Mouse (Mus musculus) lung, embryonic 14.5 days (tissue): ENCODE measurements at regions not wholly inside any gene's neighbourhood (a gene's known extent, or its start where the extent isn't known, plus 50 kb on each side); places are given as distances from the start of the nearest gene placed in this dataset.

ENCODE experiments used
- ATAC-seq: fragments of 200-750 bp; cut with Nextera tagmentation; 2 replicates; pipeline ENCODE4 v1.8.0; 2017; ENCODE audit warnings: mild to moderate bottlenecking, moderate TSS enrichment, moderate library complexity; ENCODE audit not compliant: insufficient read depth
- DNase-seq: peaks from one replicate; pipeline ENCODE4 v3.0.0-alpha.2; 2015
- H3K27ac ChIP-seq: fragments of 300-500 bp; sonication (generic); 2 replicates; pipeline ENCODE4 v1.5.1; 2014; ENCODE audit warnings: low read depth, mild to moderate bottlenecking, moderate library complexity
- H3K27me3 ChIP-seq: fragments of 300-500 bp; sonication (generic); 2 replicates; pipeline ENCODE4 v1.6.1; 2014; ENCODE audit warnings: low read length, control low read depth; ENCODE audit not compliant: insufficient read depth
- H3K36me3 ChIP-seq: fragments of 300-500 bp; sonication (generic); 2 replicates; pipeline ENCODE4 v1.6.1; 2014; ENCODE audit warnings: control low read depth; ENCODE audit not compliant: insufficient read depth
- H3K4me1 ChIP-seq: fragments of 300-500 bp; sonication (generic); 2 replicates; pipeline ENCODE4 v1.6.1; 2014; ENCODE audit warnings: antibody characterized with exemption, control low read depth; ENCODE audit not compliant: insufficient read depth
- H3K4me2 ChIP-seq: fragments of 300-500 bp; sonication (generic); 2 replicates; pipeline ENCODE4 v1.6.1; 2014; ENCODE audit warnings: mild to moderate bottlenecking
- H3K4me3 ChIP-seq: fragments of 300-500 bp; sonication (generic); 2 replicates; pipeline ENCODE4 v1.5.1; 2014; ENCODE audit warnings: low read depth, low read length
- H3K9ac ChIP-seq: fragments of 300-500 bp; sonication (generic); 2 replicates; pipeline ENCODE4 v1.6.1; 2014
- H3K9me3 ChIP-seq: fragments of 300-500 bp; sonication (generic); 2 replicates; pipeline ENCODE4 v1.6.1; 2016; ENCODE audit warnings: low read depth, low read length, control low read depth
- CTCF ChIP-seq: IDR thresholded peaks from 2 replicates; pipeline ENCODE4 v1.5.1; 2016; ENCODE audit warnings: antibody characterized with exemption, low read depth
- WGBS: fragments of 180-500 bp; shearing (Covaris S2); extraction: QIAGEN DNeasy Blood & Tissue Kit; methylation state at CpG from one replicate; pipeline ENCODE4 v1.1.7; 2014; 5-methylcytosine and 5-hydroxymethylcytosine counted together

DNA sequence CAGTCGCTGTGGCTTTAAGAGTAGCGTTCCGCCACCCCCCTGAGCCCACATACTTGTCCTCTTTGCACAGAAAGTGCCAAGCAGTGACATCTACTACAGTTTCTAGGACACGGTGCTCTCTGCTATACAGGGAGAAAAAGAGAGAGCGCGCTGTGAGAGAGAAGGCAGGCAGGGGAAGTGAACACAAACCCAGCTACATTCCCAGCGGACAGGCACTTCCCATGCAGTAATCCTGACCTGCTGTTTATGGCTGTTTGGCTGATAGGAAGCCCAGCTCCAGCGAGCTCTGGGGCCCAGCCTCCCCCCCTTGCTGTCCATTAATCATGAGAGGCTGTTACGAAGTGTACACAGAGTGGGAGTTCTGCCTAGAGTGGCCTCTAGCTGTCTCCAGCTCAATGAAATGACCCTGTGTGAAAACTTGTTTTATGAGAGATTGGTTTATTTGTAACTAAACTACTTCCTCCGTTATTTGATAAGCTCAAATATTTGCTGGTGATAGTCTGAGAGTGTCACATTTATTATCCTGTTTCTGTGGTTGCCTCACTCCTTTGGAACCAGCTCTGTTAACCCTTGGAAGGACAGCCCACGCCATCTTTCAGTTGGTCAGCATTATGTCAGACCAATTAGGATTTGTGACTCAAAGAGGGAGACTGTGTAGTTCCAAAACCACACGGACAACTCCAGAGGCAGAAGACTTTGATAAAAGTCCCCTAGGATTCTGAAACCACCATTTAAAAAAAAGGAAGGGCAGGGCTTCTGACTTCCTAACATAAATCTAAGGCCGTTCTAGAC lies 164.2 kb downstream of the Spry2 start:
- DNase-seq (peak; percentile 94), ATAC-seq (peak; percentile 98)
- H3K4me3 ChIP-seq: peak overlapping the region; percentile 33
- 0% methylated on average over 13 of the region's 13 CpGs for WGBS
- peak overlapping the region; percentile 48 for H3K9ac ChIP-seq
- peak; percentile 42 for TF ChIP-seq CTCF
- peaks cover 13% of the 10 kb centered on the region for H3K4me1 ChIP-seq
- no peaks in the 10 kb centered on the region for H3K36me3 ChIP-seq
- H3K4me2 ChIP-seq: peak overlapping the region; percentile 69
- H3K27me3 ChIP-seq: no peaks in the 10 kb centered on the region
- H3K27ac ChIP-seq: peak overlapping the region; percentile 95
- H3K9me3 ChIP-seq: no peaks in the 10 kb centered on the region

DNA sequence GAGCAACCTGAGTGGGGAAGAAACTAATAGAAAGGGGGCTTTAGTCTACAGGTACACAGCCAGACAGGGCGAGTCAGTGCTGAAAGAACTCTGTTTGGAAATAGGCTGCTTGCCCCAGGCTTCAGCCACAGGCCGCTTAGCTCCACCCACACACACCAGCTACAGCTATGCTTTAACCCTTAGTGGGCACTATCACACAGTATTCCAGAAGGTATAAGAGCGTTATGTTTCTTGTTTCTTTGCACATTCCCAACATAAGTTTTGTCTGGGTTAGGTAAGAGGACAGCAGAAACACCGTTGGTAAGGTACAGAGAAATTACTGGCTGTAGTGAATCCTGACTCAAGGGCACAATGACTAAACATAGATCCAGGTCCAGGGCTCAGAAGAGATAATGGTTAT lies 165.8 kb downstream of the Spry2 start:
- H3K4me3 ChIP-seq: no peak overlapping the region
- H3K4me2 ChIP-seq: peak overlapping the region; percentile 69
- no peaks in the 10 kb centered on the region for H3K27me3 ChIP-seq
- DNase-seq (peak; percentile 74), ATAC-seq (no peak)
- no peak for TF ChIP-seq CTCF
- no peaks in the 10 kb centered on the region for H3K9me3 ChIP-seq
- H3K9ac ChIP-seq: no peak overlapping the region
- H3K36me3 ChIP-seq: no peaks in the 10 kb centered on the region
- no peak overlapping the region for H3K27ac ChIP-seq
- 12% methylated on average over 4 of the region's 4 CpGs for WGBS
- peaks cover 8% of the 10 kb centered on the region for H3K4me1 ChIP-seq

- ATAC-seq (no peak), DNase-seq (no peak)
- no peaks in the 10 kb centered on the region for H3K27me3 ChIP-seq
- H3K9ac ChIP-seq: no peak overlapping the region
- H3K4me2 ChIP-seq: no peak overlapping the region
- peaks cover 8% of the 10 kb centered on the region for H3K4me1 ChIP-seq
- WGBS: 92% methylated on average over 5 of the region's 5 CpGs
- H3K4me3 ChIP-seq: no peak overlapping the region
- TF ChIP-seq CTCF: no peak
- no peaks in the 10 kb centered on the region for H3K9me3 ChIP-seq
- no peaks in the 10 kb centered on the region for H3K36me3 ChIP-seq
- H3K27ac ChIP-seq: no peak overlapping the region
Measured at GRCm38 (mm10) chr14:105728841-105729240, 167.8 kb downstream of the Spry2 start.

DNA sequence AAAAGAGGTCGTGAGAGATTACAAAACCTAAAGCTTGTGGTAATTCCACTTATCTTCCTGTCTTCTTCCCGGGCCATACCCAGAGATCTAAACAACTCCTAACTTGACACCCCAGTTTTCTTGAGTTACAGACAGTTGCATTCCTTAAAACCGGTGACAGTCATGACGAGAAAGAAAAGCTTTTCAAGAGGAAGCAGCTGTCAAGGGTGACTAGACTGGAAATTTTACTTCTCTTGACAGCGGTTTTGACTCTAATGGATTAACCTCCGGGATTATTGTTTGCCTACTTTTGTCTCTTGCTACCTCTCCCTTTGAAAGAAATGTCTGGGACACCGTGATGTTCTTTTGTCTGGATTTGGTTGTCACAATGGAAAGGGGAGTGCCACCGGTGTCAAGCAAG lies 170.9 kb downstream of the Spry2 start:
- ATAC-seq: no peak
- Histone ChIP-seq H3K4me3 (no peak overlapping the region), H3K27me3 (no peaks in the 10 kb centered on the region), H3K9me3 (no peaks in the 10 kb centered on the region), H3K27ac (no peak overlapping the region), H3K9ac (no peak overlapping the region), H3K4me1 (peaks cover 2% of the 10 kb centered on the region), H3K4me2 (no peak overlapping the region), H3K36me3 (no peaks in the 10 kb centered on the region)
- no peak for TF ChIP-seq CTCF
- DNase-seq: no peak
- WGBS: 26% methylated on average over 8 of the region's 8 CpGs

GRCm38 (mm10) chr14:105722923-105723322 lies 173.7 kb downstream of the Spry2 start:
- 55% methylated on average over 2 of the region's 2 CpGs for WGBS
- Histone ChIP-seq H3K27me3 (no peaks in the 10 kb centered on the region), H3K4me1 (no peaks in the 10 kb centered on the region), H3K4me3 (no peak overlapping the region), H3K27ac (no peak overlapping the region), H3K4me2 (no peak overlapping the region), H3K9ac (no peak overlapping the region), H3K36me3 (no peaks in the 10 kb centered on the region), H3K9me3 (no peaks in the 10 kb centered on the region)
- peak; percentile 39 for DNase-seq
- TF ChIP-seq CTCF: no peak
- peak; percentile 73; the same call in 1 of the 2 replicates for ATAC-seq

DNA sequence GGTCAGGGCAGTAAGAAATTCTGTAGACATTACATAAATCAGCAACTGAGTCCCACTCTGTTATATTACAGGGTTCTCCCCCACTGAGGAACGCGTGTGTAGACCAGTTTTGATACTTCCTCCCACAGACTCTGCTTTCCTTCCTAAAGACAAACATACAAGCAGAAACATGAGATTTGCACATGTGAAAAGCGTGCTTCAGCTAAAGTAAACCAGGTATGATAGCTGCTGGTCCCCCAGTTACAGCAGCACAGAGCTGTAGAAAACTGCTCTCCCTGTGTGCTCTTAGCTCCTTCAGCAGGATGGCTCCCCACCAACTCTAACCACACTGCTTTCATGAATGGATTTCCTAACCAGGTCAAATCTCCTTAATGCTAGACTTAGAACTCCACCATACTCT lies 175.0 kb downstream of the Spry2 start:
- Histone ChIP-seq H3K9ac (no peak overlapping the region), H3K27me3 (no peaks in the 10 kb centered on the region), H3K36me3 (no peaks in the 10 kb centered on the region), H3K27ac (no peak overlapping the region), H3K4me2 (no peak overlapping the region), H3K4me3 (no peak overlapping the region), H3K9me3 (peaks cover 3% of the 10 kb centered on the region; the same call in 1 of the 2 replicates), H3K4me1 (no peaks in the 10 kb centered on the region)
- DNase-seq (no peak), ATAC-seq (no peak)
- 68% methylated on average over 3 of the region's 3 CpGs for WGBS
- TF ChIP-seq CTCF: no peak

- Histone ChIP-seq H3K9me3 (peaks cover 3% of the 10 kb centered on the region; the same call in 1 of the 2 replicates), H3K27me3 (no peaks in the 10 kb centered on the region), H3K36me3 (no peaks in the 10 kb centered on the region), H3K9ac (no peak overlapping the region), H3K4me2 (no peak overlapping the region), H3K4me1 (no peaks in the 10 kb centered on the region), H3K27ac (no peak overlapping the region), H3K4me3 (no peak overlapping the region)
- DNase-seq: no peak
- no peak for TF ChIP-seq CTCF
- no peak for ATAC-seq
- WGBS: 77% methylated on average over 6 of the region's 6 CpGs
Measured at GRCm38 (mm10) chr14:105720816-105721510, 175.7 kb downstream of the Spry2 start.
